Mouse (Mus musculus) C2C12 (cell line): ENCODE measurements at regions not wholly inside any gene's neighbourhood (a gene's known extent, or its start where the extent isn't known, plus 50 kb on each side); places are given as distances from the start of the nearest gene placed in this dataset.

ENCODE experiments used
- H3K27me3 ChIP-seq: one replicate; pipeline ENCODE4 v1.6.1; 2011; ENCODE audit not compliant: control insufficient read depth, insufficient read depth, insufficient read length
- H3K36me3 ChIP-seq: one replicate; pipeline ENCODE4 v1.6.1; 2011; ENCODE audit not compliant: control insufficient read depth, insufficient read depth
- H3K4me3 ChIP-seq: one replicate; pipeline ENCODE4 v1.5.1; 2011; ENCODE audit warnings: mild to moderate bottlenecking, control low read depth; ENCODE audit not compliant: poor library complexity, insufficient read depth, severe bottlenecking
- H3K79me2 ChIP-seq: one replicate; pipeline ENCODE4 v1.6.1; 2011; ENCODE audit not compliant: control insufficient read depth, insufficient read depth
- H3K79me3 ChIP-seq: one replicate; pipeline ENCODE4 v1.6.1; 2011; ENCODE audit warnings: low read depth, control low read depth
- H3ac ChIP-seq: one replicate; pipeline ENCODE3; 2011; ENCODE audit warnings: low read depth; ENCODE audit not compliant: control insufficient read depth, insufficient read length
- CEBPB ChIP-seq: IDR thresholded peaks from one replicate; pipeline ENCODE4 v1.6.1; 2011; ENCODE audit warnings: low read depth, mild to moderate bottlenecking, control low read depth, moderate library complexity
- CTCF ChIP-seq: IDR thresholded peaks from one replicate; pipeline ENCODE4 v1.5.1; 2011; ENCODE audit not compliant: control insufficient read depth, insufficient read depth, insufficient read length
- FOSL1 ChIP-seq: IDR thresholded peaks from one replicate; pipeline ENCODE4 v1.8.0; 2011; ENCODE audit warnings: mild to moderate bottlenecking, low read length; ENCODE audit not compliant: poor library complexity, insufficient read depth, severe bottlenecking
- MAX ChIP-seq: IDR thresholded peaks from one replicate; pipeline ENCODE4 v1.6.1; 2011; ENCODE audit warnings: mild to moderate bottlenecking, control low read depth
- MYOD1 ChIP-seq: IDR thresholded peaks from one replicate; pipeline ENCODE4 v1.6.1; 2011; ENCODE audit warnings: low read depth; ENCODE audit not compliant: control insufficient read depth, insufficient read length
- MYOG ChIP-seq: IDR thresholded peaks from one replicate; pipeline ENCODE4 v1.6.1; 2011; ENCODE audit not compliant: control insufficient read depth, insufficient read length; ENCODE audit errors: extremely low read depth
- USF1 ChIP-seq: IDR thresholded peaks from one replicate; pipeline ENCODE4 v1.6.1; 2011; ENCODE audit warnings: low read depth, mild to moderate bottlenecking, control low read depth, moderate library complexity

- Histone ChIP-seq H3K4me3 (no peak overlapping the region), H3K79me2 (no peaks in the 10 kb centered on the region), H3ac (no peak overlapping the region), H3K27me3 (no peaks in the 10 kb centered on the region), H3K79me3 (no peaks in the 10 kb centered on the region), H3K36me3 (no peaks in the 10 kb centered on the region)
- TF ChIP-seq MYOD1 (no peak), FOSL1 (no peak), MYOG (no peak), USF1 (no peak), CTCF (no peak), MAX (no peak), CEBPB (no peak)
Measured at GRCm38 (mm10) chr4:105456955-105457621, 299.9 kb downstream of the Plpp3 start.

GRCm38 (mm10) chr4:105459991-105460688 lies 303.0 kb downstream of the Plpp3 start:
- TF ChIP-seq MYOG (no peak), MAX (no peak), MYOD1 (no peak), USF1 (no peak), FOSL1 (no peak), CEBPB (no peak), CTCF (no peak)
- Histone ChIP-seq H3ac (no peak overlapping the region), H3K79me2 (no peaks in the 10 kb centered on the region), H3K27me3 (no peaks in the 10 kb centered on the region), H3K79me3 (no peaks in the 10 kb centered on the region), H3K4me3 (no peak overlapping the region), H3K36me3 (no peaks in the 10 kb centered on the region)

- TF ChIP-seq MAX (no peak), MYOG (no peak), MYOD1 (no peak)
- Histone ChIP-seq H3K4me3 (no peak overlapping the region), H3K27me3 (no peaks in the 10 kb centered on the region), H3K36me3 (no peaks in the 10 kb centered on the region), H3ac (no peak overlapping the region), H3K79me3 (no peaks in the 10 kb centered on the region), H3K79me2 (no peaks in the 10 kb centered on the region)
Measured at GRCm38 (mm10) chr4:105460689-105461005, 303.5 kb downstream of the Plpp3 start.

GRCm38 (mm10) chr4:105467811-105468210 lies 310.7 kb downstream of the Plpp3 start:
- H3ac ChIP-seq: no peak overlapping the region
- H3K79me2 ChIP-seq: no peaks in the 10 kb centered on the region
- TF ChIP-seq MAX (no peak), MYOG (no peak), USF1 (no peak), FOSL1 (no peak), CTCF (no peak), CEBPB (no peak), MYOD1 (no peak)
- no peaks in the 10 kb centered on the region for H3K27me3 ChIP-seq
- no peaks in the 10 kb centered on the region for H3K36me3 ChIP-seq
- H3K79me3 ChIP-seq: no peaks in the 10 kb centered on the region
- H3K4me3 ChIP-seq: no peak overlapping the region

GRCm38 (mm10) chr4:105469300-105469821 lies 312.2 kb downstream of the Plpp3 start:
- Histone ChIP-seq H3ac (no peak overlapping the region), H3K79me3 (no peaks in the 10 kb centered on the region), H3K79me2 (no peaks in the 10 kb centered on the region), H3K4me3 (no peak overlapping the region), H3K36me3 (no peaks in the 10 kb centered on the region), H3K27me3 (no peaks in the 10 kb centered on the region)
- TF ChIP-seq CTCF (no peak), MAX (no peak), USF1 (no peak), MYOD1 (no peak), FOSL1 (no peak)

GRCm38 (mm10) chr4:105474765-105475560 lies 314.7 kb upstream of the Gm12728 start:
- Histone ChIP-seq H3K79me2 (no peaks in the 10 kb centered on the region), H3K79me3 (no peaks in the 10 kb centered on the region), H3K27me3 (no peaks in the 10 kb centered on the region), H3K36me3 (no peaks in the 10 kb centered on the region), H3K4me3 (no peak overlapping the region), H3ac (no peak overlapping the region)
- no peak for TF ChIP-seq CTCF
- TF ChIP-seq MAX: no peak
- TF ChIP-seq FOSL1: no peak
- no peak for TF ChIP-seq MYOD1
- TF ChIP-seq USF1: no peak
- TF ChIP-seq CEBPB: no peak
- TF ChIP-seq MYOG: no peak
